Mouse (Mus musculus): ENCODE measurements at regions not wholly inside any gene's neighbourhood (a gene's known extent, or its start where the extent isn't known, plus 50 kb on each side); places are given as distances from the start of the nearest gene placed in this dataset.

DNA sequence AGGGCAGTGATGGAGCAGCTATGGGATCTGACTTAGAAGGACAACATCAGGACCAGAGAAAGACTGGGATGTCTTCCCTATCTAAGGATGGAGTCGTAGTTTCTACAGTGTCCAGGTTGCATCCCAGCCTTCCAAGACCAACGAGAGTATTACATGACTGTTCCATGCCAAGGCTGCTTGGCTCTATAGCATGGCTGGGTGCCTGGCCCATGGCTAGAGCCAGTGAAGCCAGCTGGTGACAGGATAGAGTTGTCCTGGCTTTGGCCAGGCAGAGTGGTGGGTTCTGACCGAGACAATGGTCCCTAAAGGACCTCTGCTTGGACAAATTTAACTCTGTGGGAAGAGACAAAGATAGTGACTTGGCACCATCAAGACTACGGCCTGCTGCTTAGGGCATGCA is 187.2 kb upstream of the 4931429L15Rik start:
- TF ChIP-seq POLR2A (IDR thresholded peaks at IDR 0.05; ENCODE audit: borderline replicate concordance, low read depth, low read length) (no peak), CTCF (IDR thresholded peaks at IDR 0.05; ENCODE audit: low read depth, low read length) (no peak)

Measured in bone marrow macrophage, adult 2 months (primary cell).